Mouse (Mus musculus): ENCODE results near the gene Kmt5b. TPM values are rescaled to one million over a fixed set of nuclear protein-coding genes. Genes with fewer than 3 reads are reported as not detected.

The Kmt5b gene
- total RNA-seq, 2 experiments from 2014 or later: 34.5 to 37.1 TPM

- no peak for DNase-seq (ENCODE audit: low spot score in 2 of 2)
Observed at GRCm38 (mm10) chr19:3864960-3865359, 97.7 kb downstream of the Kmt5b start.

Other genes with a start within 250 kb of the Kmt5b start
- 10 to 100 TPM; 79.3 to 94.5 TPM for gene Ppp6r3, start 191.7 kb upstream of the Kmt5b start, total RNA-seq (2021)
- 10 to 100 TPM; 51.4 to 55.9 TPM for gene Lrp5, start 80.9 kb upstream of the Kmt5b start, total RNA-seq (2021)
- 10 to 100 TPM; 29.8 to 29.9 TPM for gene 1810055G02Rik, start 59.1 kb upstream of the Kmt5b start, total RNA-seq (2021)
- gene Chka, start 84.4 kb downstream of the Kmt5b start, total RNA-seq (2021): 10 to 100 TPM; 13.6 to 14.9 TPM
- gene Tcirg1, start 139.7 kb downstream of the Kmt5b start, total RNA-seq (2021): 10 to 100 TPM; 25.9 to 34.5 TPM
- 100 to 1,000 TPM; 182 to 186 TPM for gene Ndufs8, start 145.4 kb downstream of the Kmt5b start, total RNA-seq (2021)
- gene Aldh3b1, start 162.4 kb downstream of the Kmt5b start, total RNA-seq (2021): 1 to 10 TPM; 6.7 to 7.1 TPM
- 10 to 100 TPM; 25.8 to 26.8 TPM for gene Unc93b1, start 167.8 kb downstream of the Kmt5b start, total RNA-seq (2021)
- under 1 TPM; 0.08 to 0.12 TPM for gene Aldh3b3, start 191.2 kb downstream of the Kmt5b start, total RNA-seq (2021)
- gene Aldh3b2, start 204.9 kb downstream of the Kmt5b start, total RNA-seq (2021): 1 to 10 TPM in 1 of 2 experiments, under 1 TPM in 1; 0.88 to 1.7 TPM
- gene Acy3, start 219.1 kb downstream of the Kmt5b start, total RNA-seq (2021): 1 to 10 TPM; 7.0 to 7.6 TPM
- gene Tbx10, start 225.3 kb downstream of the Kmt5b start, total RNA-seq (2021): not detected
- gene Nudt8, start 233.2 kb downstream of the Kmt5b start, total RNA-seq (2021): 10 to 100 TPM; 18.5 to 19.0 TPM
- under 1 TPM; 0.49 to 0.74 TPM for gene Gm49405, start 233.2 kb downstream of the Kmt5b start, total RNA-seq (2021)
- gene Doc2g, start 235.9 kb downstream of the Kmt5b start, total RNA-seq (2021): 1 to 10 TPM; 1.1 to 2.4 TPM
- 100 to 1,000 TPM; 314 to 350 TPM for gene Ndufv1, start 245.4 kb downstream of the Kmt5b start, total RNA-seq (2021)